Mouse (Mus musculus): ENCODE measurements around the gene Tmem145.
"Not testable (repeated sequence)": the region's sequence is repeated elsewhere in the genome, so short reads cannot be mapped to it uniquely, and the experiment has no call there.

DNA sequence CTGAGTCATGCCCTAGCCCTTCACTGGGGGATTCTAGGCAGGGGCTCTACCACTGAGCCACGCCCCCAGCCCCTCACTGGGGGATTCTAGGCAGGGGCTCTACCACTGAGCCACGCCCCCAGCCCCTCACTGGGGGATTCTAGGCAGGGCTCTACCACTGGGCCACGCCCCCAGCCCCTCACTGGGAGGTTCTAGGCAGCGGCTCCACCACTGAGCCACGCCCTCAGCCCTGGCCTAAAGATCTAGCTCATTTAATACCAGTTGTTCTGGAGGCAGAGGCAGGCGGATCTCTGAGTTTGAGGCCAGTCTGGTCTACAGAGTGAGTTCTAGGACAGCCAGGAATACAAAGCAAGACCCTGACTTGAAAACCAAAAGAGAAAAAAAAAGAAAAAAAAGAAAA, 19.5 kb downstream of the Tmem145 start:
- TF ChIP-seq CTCF (IDR thresholded peaks at IDR 0.05; ENCODE audit: low read depth, low read length); TAL1 (conservative IDR thresholded peaks at IDR 0.05; ENCODE audit: low read depth, low read length): not testable (repeated sequence)

Data from G1E (cell line).